Mouse (Mus musculus): ENCODE results near the gene Braf.

Braf gene

GRCm38 (mm10) chr6:39606056-39606455, 119.2 kb downstream of the Braf start:
- no peak for DNase-seq

DNA sequence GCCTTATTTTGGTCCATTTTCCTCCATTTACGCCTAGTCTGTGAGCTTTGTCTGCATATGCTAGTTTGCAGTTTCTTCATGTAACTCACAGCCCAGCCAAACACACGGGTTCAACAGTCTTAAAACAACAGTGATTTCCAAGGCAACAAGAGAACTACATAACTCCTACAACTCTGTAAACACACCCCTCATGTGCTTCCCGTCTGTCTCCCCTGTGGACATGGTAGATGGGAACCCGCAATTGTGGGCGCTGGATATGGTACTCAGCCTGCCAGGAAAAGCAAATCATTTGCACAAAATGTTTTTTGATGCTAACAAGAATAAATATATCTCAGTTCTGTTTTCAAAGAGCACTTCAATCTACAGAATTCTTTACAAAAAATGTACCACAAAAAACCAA, 120.7 kb downstream of the Braf start:
- DNase-seq: no peak

DNA sequence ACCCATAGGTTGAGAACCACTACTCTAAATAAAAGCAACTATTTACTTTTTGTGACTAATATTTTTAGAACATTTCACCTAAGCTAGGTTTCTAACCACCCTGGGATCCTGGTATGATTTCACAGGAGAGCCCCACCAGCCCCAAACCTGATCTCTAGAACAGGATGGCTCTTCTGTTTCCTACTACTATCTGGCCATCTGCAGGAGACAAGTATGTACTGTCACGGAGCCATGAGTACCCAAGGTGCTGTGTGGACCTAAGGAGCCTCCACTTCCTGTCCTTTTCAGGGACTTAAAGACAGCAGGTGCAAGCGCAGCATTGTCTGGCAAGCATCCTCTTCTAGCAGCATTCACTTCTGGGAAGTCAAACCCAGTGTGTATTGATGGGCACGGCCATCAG, 123.4 kb downstream of the Braf start:
- no peak for DNase-seq

DNA sequence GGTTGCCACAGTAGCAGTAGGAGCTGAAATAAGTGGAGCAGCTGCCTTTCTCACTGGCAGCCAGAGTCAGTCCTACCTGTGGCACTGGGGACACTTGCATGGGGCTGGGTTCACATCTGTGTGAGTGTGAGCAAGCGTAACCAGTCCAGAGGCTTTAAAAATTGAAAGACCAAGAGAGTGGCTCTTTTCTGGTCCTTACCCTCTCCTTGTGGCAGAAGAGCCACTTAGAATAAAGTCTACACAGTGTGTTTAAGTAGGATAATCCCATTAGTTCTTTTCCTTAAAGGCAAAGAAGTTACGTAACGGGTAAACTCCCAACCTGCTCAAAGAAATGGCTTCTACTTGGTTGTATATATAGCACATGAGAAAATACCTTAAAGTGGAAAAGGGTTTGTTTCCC, 124.4 kb downstream of the Braf start:
- DNase-seq: no peak

- peak; percentile 94 for DNase-seq
These were observed 132.7 kb downstream of the Braf start, which contains the start of gene Ndufb2 for GRCm38 (mm10) chr6:39592401-39593214. TSS of gene Ndufb2 (plus strand) at chr6:39592574.

DNA sequence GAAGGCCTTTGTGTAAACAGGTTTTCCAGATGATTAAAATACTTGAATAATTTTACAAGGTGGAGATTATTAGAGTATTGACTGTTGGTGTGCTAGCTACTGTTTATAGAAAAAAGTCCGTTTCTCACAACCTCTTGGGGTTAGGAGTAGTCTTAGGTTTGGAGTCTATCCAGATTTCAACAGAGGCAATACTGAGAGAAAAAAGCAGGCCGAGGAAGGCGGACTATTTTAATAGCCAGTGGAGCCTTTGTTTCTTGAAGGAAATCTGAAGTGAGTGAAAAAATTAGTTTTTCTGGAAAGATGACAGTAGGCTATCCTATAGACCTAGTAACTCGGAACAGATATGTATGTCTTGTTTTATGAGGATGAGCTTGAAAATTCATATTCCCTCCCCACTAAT, 133.8 kb downstream of the Braf start:
- DNase-seq: no peak

- no peak for DNase-seq
These were observed 139.7 kb downstream of the Braf start, which contains the start of gene Gm42420 for GRCm38 (mm10) chr6:39585517-39585916. TSS of gene Gm42420 (plus strand) at chr6:39585753.

DNA sequence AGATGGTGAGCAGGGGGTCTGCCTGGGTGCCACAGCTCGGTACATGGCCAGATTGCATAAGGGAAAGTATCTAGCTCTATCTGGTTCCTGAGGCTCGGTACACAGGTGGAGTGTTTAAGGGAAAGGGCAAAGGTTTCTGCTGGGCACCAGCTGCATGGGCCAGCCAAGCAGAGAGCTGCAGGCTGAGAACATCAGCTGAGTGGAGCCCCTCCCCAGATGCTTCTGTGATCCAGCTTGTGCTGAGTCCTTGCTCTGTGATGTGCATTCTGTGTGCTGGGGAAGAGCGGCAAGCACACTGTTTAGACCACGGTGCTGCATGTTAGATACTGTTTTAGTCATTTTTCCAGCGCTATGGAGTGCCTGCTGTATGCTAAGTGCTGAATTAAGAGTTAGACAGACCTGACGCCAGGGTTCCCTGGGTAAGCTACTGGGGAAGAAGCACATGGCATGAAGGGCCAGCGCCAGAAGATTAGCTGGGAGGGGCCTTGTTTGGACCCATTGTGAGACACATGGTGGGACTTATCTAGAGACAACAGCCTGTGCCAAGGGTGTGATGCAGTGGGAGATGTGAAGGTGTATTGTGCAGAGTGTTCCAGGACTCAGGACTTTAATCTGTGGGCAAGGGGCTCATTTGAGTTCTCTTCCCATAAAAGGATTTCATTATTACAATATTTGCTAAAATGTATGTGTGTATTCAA, 144.0 kb downstream of the Braf start:
- no peak for DNase-seq

- DNase-seq: no peak
These were observed 144.7 kb downstream of the Braf start for GRCm38 (mm10) chr6:39580558-39580957.

GRCm38 (mm10) chr6:39579552-39579951, 145.7 kb downstream of the Braf start:
- no peak for DNase-seq

GRCm38 (mm10) chr6:39574951-39575350, 150.3 kb downstream of the Braf start:
- no peak for DNase-seq

DNA sequence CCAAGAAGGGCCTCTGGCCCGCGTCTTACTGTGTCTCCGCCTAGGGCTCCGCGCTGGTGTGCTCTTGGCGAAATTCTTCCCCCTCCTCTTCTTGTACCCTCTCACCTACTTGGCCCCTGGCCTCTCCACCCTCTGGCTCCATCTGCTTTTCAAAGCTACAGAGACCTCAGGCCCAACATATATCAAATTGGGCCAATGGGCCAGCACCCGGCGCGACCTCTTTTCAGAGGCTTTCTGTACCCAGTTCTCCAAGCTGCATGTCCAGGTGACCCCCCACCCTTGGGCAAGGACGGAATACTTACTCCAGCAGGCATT, 150.8 kb downstream of the Braf start:
- DNase-seq: no peak

GRCm38 (mm10) chr6:39573791-39574554, 151.3 kb downstream of the Braf start, which contains the start of gene Adck2:
TSS of gene Adck2 (plus strand) at chr6:39573873.
- DNase-seq: peak; percentile 71

DNA sequence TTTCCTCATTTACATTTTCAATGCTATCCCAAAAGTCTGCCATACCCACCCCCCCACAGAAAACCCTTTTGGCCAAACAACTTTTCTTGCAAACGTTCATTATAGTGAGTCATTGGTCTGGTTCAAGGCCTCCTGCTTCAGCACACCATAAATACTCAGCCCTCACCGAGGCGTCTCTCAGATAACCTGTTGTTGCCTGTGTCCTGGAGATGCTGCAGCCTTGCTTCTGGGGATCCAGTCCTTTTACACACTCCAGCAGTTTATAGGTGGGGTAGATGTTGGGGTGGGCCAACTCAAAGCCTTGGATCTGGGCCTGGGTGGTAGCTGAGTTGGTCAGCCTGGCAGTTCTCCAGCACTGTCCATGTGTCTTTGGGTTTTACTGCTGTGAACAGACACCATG, 154.8 kb downstream of the Braf start:
- no peak for DNase-seq

DNA sequence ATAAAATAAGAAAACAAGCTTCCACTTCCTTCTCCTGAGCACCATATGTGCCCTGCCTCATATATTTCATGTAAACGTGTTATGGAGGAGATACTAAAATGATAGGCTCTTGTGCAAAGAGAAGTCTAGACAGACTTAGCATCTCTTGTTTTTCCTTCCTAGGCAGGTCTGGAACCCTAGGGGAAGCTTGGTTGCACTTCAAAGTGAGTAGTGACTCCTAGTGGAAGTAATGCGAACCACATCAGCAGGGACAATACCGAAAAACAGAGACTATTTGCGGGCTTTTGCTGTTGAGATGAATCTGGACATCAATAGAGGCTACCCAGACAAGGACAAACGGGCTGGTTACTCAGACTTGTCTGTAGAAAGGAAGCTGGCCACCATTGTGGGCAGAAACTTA, 157.7 kb downstream of the Braf start:
- DNase-seq: no peak

DNA sequence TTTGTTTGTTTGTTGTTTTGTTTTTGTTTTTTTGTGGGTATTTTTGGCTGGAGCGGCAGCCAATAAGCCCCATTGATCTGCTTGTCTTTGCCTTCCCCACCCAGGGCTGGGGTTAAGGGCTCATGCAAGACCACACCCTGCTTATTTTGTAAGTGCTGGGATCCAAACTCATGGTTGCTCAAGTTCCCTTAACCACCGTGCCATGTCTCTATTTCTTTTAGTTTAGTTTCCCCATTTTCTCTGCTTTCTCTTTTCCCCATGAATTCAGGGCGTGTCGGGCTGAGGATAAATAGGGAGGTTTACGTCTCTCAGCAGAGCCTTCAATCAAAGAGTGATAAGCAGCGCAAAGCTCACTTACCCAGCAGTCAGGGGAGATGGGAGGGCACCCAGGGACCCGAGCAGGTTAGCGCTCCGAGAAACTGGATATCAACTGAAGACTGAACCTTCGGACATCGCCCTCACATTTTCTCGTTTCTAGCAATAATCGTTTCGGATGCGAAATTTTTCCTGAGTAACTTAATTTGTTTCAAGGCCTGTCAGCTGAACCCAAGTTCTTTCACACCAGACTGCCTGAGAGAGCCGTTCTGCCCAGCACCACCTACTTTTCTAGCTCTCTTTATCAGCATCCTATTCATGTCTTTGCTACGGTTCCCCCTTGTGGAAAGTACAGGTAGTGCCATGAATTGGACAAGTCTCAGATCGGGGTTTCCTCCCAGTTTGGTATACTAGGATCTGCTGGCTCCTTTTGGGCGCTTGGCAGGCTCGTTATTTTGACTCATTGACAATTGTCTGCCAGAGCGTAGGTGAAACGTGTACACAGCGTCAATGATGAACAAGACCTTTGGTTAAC, 162.9 kb downstream of the Braf start:
- DNase-seq: peak; percentile 73

- DNase-seq: no peak
These were observed 165.9 kb downstream of the Braf start for GRCm38 (mm10) chr6:39559276-39559939.

- peak; percentile 93 for DNase-seq
These were observed 167.5 kb downstream of the Braf start, which contains the start of gene Dennd2a for GRCm38 (mm10) chr6:39557723-39558261. TSS of gene Dennd2a (minus strand) at chr6:39557867.

DNA sequence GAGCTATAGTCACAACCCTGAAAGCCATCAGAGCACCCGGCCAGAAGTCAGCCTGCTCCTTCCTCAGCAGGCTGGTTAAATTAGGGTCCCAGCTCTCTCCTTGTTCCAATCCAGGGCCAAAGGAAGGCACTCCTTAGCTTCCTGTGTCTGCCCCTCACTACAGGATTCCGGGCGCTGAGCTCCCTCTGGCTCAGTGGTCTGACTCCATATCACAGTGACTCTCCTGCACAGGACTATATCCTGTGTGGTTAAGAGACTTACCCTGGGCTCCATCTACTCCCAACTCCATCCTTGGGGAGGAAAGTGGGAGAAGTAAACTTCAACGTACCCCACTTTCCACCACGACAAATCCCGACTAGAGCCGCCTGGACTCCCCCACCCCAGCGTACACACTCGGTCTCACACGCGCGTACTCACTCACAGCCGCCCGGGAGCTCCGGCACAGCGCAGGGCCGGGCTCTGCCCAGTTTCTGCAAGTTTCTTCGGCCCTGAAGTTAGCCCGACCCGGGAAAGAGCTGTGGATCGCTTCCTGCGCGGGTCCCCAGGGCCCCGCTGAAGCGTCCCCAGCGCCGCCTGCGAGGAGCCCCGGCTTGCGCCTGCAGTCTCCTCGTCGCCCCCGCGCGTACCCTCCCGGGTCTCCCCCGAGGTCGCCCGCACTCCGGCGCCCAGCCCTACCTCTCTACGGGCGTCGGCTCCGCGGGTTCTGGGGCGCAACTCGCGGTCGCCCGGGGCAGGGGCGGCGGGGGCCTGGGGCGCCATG, 168.2 kb downstream of the Braf start:
- DNase-seq: peak; percentile 42

DNA sequence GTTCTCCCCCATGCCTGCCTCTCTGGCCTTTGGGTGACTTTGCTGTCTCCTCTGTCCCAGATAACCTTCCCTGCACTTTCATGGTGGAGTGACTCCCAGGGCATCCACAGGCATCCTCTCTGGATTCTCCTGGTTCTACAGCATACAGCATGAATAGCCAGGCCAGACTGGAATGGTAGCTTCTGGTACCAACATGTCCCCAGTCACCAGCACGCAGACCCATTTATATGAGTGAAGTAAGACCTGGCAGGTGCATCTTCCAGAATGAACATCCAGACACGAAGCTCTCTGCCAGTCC, 169.7 kb downstream of the Braf start:
- DNase-seq: no peak
